Mouse (Mus musculus) intestine, embryonic 16.5 days (tissue): ENCODE results near the gene App. TPM values are rescaled to one million over a fixed set of nuclear protein-coding genes. Genes with fewer than 3 reads are reported as not detected.

Experiments
- ATAC-seq: fragments of 200-750 bp; cut with Nextera tagmentation; 2 replicates; pipeline ENCODE4 v1.8.0; 2017; ENCODE audit warnings: moderate TSS enrichment, moderate library complexity
- H3K27ac ChIP-seq: fragments of 300-500 bp; sonication (generic); 2 replicates; pipeline ENCODE4 v1.5.1; 2014; ENCODE audit warnings: mild to moderate bottlenecking, low read length
- H3K27me3 ChIP-seq: fragments of 300-500 bp; sonication (generic); replicated peaks from 2 replicates; pipeline ENCODE4 v1.6.1; 2014; ENCODE audit warnings: low read length, control low read depth, mixed read lengths; ENCODE audit not compliant: control insufficient read depth, insufficient read depth
- H3K36me3 ChIP-seq: fragments of 300-500 bp; sonication (generic); 2 replicates; pipeline ENCODE4 v1.6.1; 2014; ENCODE audit warnings: low read length, control low read depth; ENCODE audit not compliant: control insufficient read depth, insufficient read depth
- H3K4me1 ChIP-seq: fragments of 300-500 bp; sonication (generic); 2 replicates; pipeline ENCODE4 v1.6.1; 2014; ENCODE audit warnings: low read length, control low read depth, mixed read lengths; ENCODE audit not compliant: control insufficient read depth, insufficient read depth
- H3K4me2 ChIP-seq: fragments of 300-500 bp; sonication (generic); 2 replicates; pipeline ENCODE4 v1.6.1; 2014; ENCODE audit warnings: low read depth, low read length, control low read depth
- H3K4me3 ChIP-seq: fragments of 300-500 bp; sonication (generic); 2 replicates; pipeline ENCODE4 v1.5.1; 2014; ENCODE audit warnings: mild to moderate bottlenecking, low read length
- H3K9ac ChIP-seq: fragments of 300-500 bp; sonication (generic); 2 replicates; pipeline ENCODE4 v1.6.1; 2014; ENCODE audit warnings: low read depth, low read length
- H3K9me3 ChIP-seq: fragments of 300-500 bp; sonication (generic); 2 replicates; pipeline ENCODE4 v1.6.1; 2016; ENCODE audit warnings: low read length, control low read depth; ENCODE audit not compliant: control insufficient read depth
- WGBS: fragments of 180-500 bp; shearing (Covaris S2); extraction: QIAGEN DNeasy Blood & Tissue Kit; methylation state at CpG from one replicate; pipeline ENCODE4 v1.1.7; 2014; 5-methylcytosine and 5-hydroxymethylcytosine counted together
- polyA plus RNA-seq: library from polyadenylated mRNA; unstranded; fragments of >200 nt; fragmentation: Nextera tagmentation; extraction: Ambion mirVana; gene quantifications from 2 replicates; pipeline ENCODE4 v1.2.1, GENCODE M21; 2015

App gene
- polyA plus RNA-seq, 1 experiment from 2014 or later, result 125 TPM

- Histone ChIP-seq H3K27me3 (no peaks in the 10 kb centered on the region), H3K9me3 (no peaks in the 10 kb centered on the region), H3K4me3 (no peak overlapping the region), H3K36me3 (no peaks in the 10 kb centered on the region), H3K9ac (no peak overlapping the region), H3K4me1 (no peaks in the 10 kb centered on the region), H3K4me2 (no peak overlapping the region), H3K27ac (no peak overlapping the region)
- 87% methylated on average over 7 of the region's 7 CpGs for WGBS
- no peak for ATAC-seq
Measured at GRCm38 (mm10) chr16:84992888-84993287, 180.7 kb downstream of the App start.

- no peak for ATAC-seq
- no peak overlapping the region for H3K27ac ChIP-seq
- no peaks in the 10 kb centered on the region for H3K4me1 ChIP-seq
- H3K36me3 ChIP-seq, result no peaks in the 10 kb centered on the region
- H3K27me3 ChIP-seq, result no peaks in the 10 kb centered on the region
- H3K9me3 ChIP-seq, result no peaks in the 10 kb centered on the region
- H3K4me2 ChIP-seq, result no peak overlapping the region
- WGBS, result 77% methylated on average over 4 of the region's 4 CpGs
- no peak overlapping the region for H3K4me3 ChIP-seq
- H3K9ac ChIP-seq, result no peak overlapping the region
Measured at GRCm38 (mm10) chr16:84991011-84991410, 182.6 kb downstream of the App start.

GRCm38 (mm10) chr16:84989938-84990337 is 183.6 kb downstream of the App start:
- Histone ChIP-seq H3K4me2 (no peak overlapping the region), H3K4me1 (no peaks in the 10 kb centered on the region), H3K9ac (no peak overlapping the region), H3K27ac (no peak overlapping the region), H3K4me3 (no peak overlapping the region), H3K27me3 (no peaks in the 10 kb centered on the region), H3K9me3 (no peaks in the 10 kb centered on the region), H3K36me3 (no peaks in the 10 kb centered on the region)
- ATAC-seq, result no peak
- 69% methylated on average over 6 of the region's 6 CpGs for WGBS

DNA sequence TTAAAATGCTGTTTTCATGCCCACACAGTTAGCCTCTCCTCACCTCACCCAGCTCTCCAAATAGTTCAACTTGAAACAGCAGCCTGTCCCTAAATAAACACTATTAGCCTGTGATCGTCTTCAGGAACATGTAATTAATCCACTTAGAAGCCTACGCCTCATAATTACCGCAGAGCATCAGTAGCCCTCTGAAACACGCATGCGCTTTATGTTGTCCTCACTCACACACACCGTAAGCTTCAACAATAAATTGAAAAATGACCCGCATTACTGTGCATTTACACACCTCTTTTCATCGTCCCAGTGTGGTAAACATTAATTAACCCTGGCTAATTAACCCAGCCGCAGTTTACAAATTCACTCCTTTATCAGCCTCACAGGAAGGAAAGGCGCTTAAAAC is 184.1 kb downstream of the App start:
- no peak overlapping the region for H3K4me3 ChIP-seq
- no peak overlapping the region for H3K9ac ChIP-seq
- H3K27me3 ChIP-seq, result no peaks in the 10 kb centered on the region
- no peaks in the 10 kb centered on the region for H3K36me3 ChIP-seq
- no peak for ATAC-seq
- no peaks in the 10 kb centered on the region for H3K9me3 ChIP-seq
- H3K4me1 ChIP-seq, result no peaks in the 10 kb centered on the region
- H3K27ac ChIP-seq, result no peak overlapping the region
- whole genome bisulfite sequencing, result 83% methylated on average over 10 of the region's 10 CpGs
- no peak overlapping the region for H3K4me2 ChIP-seq

DNA sequence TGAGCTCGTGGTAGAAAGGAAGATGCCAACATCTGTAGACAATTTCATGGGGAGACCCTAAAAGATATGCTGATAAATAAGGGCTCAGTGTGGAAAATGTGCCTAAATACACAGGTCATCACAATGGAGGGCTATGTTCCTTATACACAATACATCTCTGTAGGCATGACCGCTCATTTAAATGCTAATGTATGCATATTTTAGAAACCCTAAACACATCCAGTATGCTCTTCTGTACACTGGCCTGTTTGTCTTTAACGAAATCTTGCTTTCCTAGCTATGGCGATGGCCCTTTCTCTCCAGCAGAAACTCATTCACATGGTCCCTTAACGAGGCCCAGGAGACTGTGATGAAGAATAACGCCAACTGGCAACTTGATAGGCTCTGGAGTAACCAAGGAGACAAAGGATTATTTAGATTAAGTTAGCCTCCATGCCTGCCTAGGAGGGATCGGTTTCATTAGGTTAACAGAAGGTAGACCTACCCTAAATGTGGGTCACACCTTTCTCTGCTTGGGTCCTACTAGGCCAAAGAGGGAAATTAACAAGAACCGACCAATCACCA is 185.8 kb downstream of the App start:
- ATAC-seq, result no peak
- Histone ChIP-seq H3K9me3 (no peaks in the 10 kb centered on the region), H3K4me2 (no peak overlapping the region), H3K27me3 (no peaks in the 10 kb centered on the region), H3K4me1 (no peaks in the 10 kb centered on the region), H3K36me3 (no peaks in the 10 kb centered on the region), H3K4me3 (no peak overlapping the region), H3K9ac (no peak overlapping the region), H3K27ac (no peak overlapping the region)
- 86% methylated on average over 8 of the region's 8 CpGs for WGBS

DNA sequence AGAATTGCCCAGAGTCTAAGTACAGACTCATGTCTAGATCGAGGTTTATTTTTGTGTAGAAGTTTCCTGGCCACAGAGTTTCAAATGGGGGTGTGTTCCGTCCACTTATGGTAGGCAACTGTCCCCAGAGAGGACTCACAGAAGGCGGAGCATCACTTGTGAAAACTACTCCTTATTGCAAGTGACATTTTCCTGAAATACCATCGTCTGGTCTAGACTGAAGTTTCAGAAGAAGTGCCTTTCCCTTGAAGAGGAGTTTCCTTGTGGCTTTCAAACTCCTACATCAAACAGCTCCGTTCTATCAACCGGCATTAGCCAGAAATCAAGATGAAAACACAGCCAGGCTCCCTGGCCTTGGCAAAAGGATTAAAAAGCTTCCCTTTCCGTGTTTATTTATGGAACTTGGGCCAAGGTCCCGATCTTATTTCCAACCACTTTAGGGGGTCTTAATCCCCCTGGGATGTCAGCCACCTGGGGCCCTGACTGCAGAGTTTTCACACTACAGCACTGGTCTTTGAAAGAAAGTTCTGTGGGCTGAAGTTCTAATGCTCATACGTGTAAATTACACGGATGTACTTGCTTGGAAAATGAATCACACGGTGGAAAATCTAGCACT is 187.4 kb downstream of the App start:
- H3K4me1 ChIP-seq, result no peaks in the 10 kb centered on the region
- H3K27ac ChIP-seq, result no peak overlapping the region
- H3K9me3 ChIP-seq, result no peaks in the 10 kb centered on the region
- no peaks in the 10 kb centered on the region for H3K27me3 ChIP-seq
- no peaks in the 10 kb centered on the region for H3K36me3 ChIP-seq
- ATAC-seq, result no peak
- H3K4me3 ChIP-seq, result no peak overlapping the region
- H3K9ac ChIP-seq, result no peak overlapping the region
- H3K4me2 ChIP-seq, result no peak overlapping the region
- 64% methylated on average over 11 of the region's 11 CpGs for WGBS

GRCm38 (mm10) chr16:84985340-84985739 is 188.2 kb downstream of the App start:
- no peak overlapping the region for H3K4me3 ChIP-seq
- 88% methylated on average over 3 of the region's 3 CpGs for WGBS
- no peak overlapping the region for H3K27ac ChIP-seq
- H3K27me3 ChIP-seq, result no peaks in the 10 kb centered on the region
- no peaks in the 10 kb centered on the region for H3K9me3 ChIP-seq
- no peaks in the 10 kb centered on the region for H3K36me3 ChIP-seq
- no peak overlapping the region for H3K9ac ChIP-seq
- H3K4me2 ChIP-seq, result no peak overlapping the region
- ATAC-seq, result no peak
- H3K4me1 ChIP-seq, result no peaks in the 10 kb centered on the region

- Histone ChIP-seq H3K27me3 (no peaks in the 10 kb centered on the region), H3K4me2 (no peak overlapping the region), H3K9ac (no peak overlapping the region), H3K9me3 (no peaks in the 10 kb centered on the region), H3K27ac (no peak overlapping the region), H3K4me1 (peaks cover 3% of the 10 kb centered on the region; the same call in 1 of the 2 replicates), H3K36me3 (no peaks in the 10 kb centered on the region), H3K4me3 (no peak overlapping the region)
- 75% methylated on average over 3 of the region's 3 CpGs for WGBS
- no peak for ATAC-seq
Measured at GRCm38 (mm10) chr16:84983428-84983827, 190.1 kb downstream of the App start.

DNA sequence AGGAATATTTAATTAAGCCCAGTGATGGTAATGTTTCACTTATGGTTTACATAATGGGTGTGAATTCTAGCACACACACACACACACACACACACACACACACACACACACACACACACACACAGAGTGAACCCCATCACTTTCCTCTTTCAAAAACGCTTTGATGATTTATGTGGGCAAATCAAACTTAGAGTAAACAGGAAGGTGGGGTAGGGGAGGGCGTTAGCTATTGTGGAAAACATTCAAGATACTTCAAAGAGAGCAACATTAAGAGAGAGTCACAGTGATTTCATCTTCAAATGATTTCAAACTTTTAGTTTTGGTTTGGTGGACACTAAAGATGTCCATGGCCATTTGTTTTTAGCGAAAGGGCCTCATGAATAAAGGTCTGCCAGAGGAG is 191.0 kb downstream of the App start:
- Histone ChIP-seq H3K9ac (no peak overlapping the region), H3K27me3 (no peaks in the 10 kb centered on the region), H3K4me3 (no peak overlapping the region), H3K9me3 (no peaks in the 10 kb centered on the region), H3K36me3 (peaks cover 4% of the 10 kb centered on the region; the same call in 1 of the 2 replicates), H3K4me2 (no peak overlapping the region), H3K27ac (no peak overlapping the region), H3K4me1 (peaks cover 4% of the 10 kb centered on the region; the same call in 1 of the 2 replicates)
- 66% methylated on average over 3 of the region's 3 CpGs for WGBS
- no peak for ATAC-seq

- 48% methylated on average over 5 of the region's 5 CpGs for WGBS
- H3K4me1 ChIP-seq, result peaks cover 4% of the 10 kb centered on the region; the same call in 1 of the 2 replicates
- peaks cover 4% of the 10 kb centered on the region for H3K36me3 ChIP-seq
- no peaks in the 10 kb centered on the region for H3K27me3 ChIP-seq
- H3K9ac ChIP-seq, result no peak overlapping the region
- H3K4me3 ChIP-seq, result no peak overlapping the region
- no peaks in the 10 kb centered on the region for H3K9me3 ChIP-seq
- peak; percentile 56; the same call in 1 of the 2 replicates for ATAC-seq
- H3K4me2 ChIP-seq, result no peak overlapping the region
- H3K27ac ChIP-seq, result no peak overlapping the region
Measured at GRCm38 (mm10) chr16:84978589-84978988, 195.0 kb downstream of the App start.
